Mouse (Mus musculus): Measurements from ENCODE around the gene Syngr1.

The Syngr1 gene

DNA sequence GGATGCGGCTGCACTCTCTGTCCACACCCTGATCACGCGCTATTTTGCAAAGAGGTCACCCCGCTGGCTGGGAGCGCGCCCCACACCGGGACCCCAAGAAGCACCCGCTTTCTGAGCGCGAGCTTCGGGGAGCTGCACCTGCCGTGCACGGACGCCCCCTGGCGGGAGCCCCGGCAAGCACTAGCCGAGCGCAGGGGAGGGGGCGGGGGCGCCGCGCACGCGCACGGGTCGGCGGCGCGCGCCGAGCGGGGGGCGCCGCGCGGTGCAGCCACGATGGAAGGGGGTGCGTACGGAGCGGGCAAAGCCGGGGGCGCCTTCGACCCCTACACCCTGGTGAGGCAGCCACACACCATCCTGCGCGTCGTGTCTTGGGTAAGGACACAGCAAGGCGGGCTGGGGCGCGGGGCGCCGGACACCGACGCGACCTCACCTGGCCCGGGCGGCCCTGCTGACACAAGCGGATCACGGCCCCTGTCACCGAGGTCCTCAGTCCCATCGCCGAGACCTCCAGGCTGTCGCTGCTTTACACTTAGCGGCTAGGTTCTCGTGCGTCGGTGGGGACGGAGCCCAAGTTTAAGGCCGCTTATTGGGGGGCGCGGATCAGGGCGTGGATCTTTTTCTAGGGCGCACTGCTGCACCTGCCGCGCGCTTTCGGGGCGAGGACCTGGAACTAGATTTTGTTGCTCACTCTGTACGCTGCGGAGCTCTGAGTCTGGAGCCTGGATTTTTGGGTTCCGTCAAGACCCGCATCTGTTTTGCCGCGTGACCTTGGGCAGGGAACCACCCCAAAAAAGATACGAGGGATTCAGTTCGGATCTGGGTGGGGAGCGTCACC lies at the start of gene Syngr1, which contains the start of gene Rpl3:
Gene Syngr1, plus strand, starts transcription at position 214 of the 835 bp plus-strand sequence.
Gene Rpl3, minus strand, starts transcription at position 748 of the 835 bp plus-strand sequence.
- DNase-seq (ENCODE audit: low read depth): no peak

DNA sequence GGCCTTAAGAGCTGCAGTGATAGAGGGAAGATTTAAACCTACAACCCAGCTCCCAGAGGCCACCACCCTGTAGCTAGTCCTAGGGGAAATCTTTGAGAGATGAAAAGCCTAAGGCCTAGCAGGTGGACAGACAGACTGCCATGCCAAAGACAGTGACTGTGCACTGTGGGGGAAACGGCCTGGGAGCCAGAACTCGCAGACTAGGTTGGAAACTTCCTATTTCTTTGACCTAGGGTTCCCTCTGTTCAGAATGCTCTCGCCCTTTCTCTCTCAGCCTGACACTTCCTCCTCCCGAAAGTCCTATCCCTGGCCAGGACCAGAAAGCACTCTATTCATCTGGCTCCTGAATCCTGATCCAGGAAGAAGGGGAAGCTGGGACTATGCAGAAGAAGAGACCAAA lies 49.0 kb upstream of the Syngr1 start:
- DNase-seq (ENCODE audit: low read depth): no peak

DNA sequence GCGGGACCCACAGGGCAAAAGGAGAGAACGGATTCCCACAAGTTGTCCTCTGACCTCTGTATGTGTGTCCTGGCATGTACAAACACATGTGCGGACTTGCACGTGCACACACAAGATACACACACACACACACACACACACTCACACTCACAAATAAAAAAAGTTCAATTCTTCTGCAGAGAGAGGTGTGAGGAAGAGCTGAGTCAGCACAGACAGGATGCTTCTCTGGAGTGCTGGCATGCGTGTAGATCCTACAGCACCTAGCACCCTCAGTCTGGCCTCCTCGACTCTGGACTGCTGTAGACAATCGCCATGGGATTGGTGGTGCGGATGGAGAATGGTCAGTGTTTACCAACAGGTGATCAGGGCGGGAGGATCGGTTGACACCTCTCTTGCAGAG lies 46.9 kb upstream of the Syngr1 start:
- no peak for DNase-seq (ENCODE audit: low read depth)

DNA sequence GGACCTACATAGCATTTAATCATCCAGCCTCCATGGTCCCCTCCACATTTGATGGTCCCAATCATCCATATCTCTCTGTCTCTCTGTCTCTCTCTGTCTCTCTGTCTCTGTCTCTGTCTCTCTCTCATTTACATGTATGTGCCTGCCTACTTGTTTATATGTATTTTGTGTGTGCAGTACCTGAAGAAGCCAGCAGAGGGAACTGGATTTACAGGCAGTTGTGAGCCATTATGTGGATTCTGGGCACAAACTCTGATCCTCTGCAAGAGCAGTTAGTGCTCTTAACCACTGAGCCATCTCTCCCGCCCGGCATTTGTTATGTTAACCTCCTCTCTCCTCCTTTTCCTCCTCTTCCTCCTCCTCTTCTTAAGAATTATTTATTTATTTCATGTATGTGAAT lies 45.4 kb upstream of the Syngr1 start:
- no peak for DNase-seq (ENCODE audit: low read depth)

DNA sequence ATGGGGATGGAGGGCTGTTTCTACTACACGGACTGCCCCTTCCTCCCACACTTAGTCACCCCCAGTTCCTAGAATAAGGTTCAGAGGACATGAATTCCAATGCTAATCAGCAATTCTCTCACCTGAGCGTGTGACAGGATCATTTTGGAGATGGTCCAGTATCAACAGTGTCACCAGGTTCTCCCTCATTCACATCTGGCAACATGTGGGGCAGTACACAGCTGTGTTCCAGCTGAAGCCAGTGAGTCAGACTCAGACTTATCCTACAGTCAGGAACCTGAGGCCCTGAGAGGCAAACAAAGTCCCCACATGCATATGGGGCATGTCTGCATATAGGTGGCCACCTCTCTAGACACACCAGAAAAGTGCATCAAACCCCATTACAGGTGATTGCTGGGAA lies 43.9 kb upstream of the Syngr1 start:
- no peak for DNase-seq (ENCODE audit: low read depth)

DNA sequence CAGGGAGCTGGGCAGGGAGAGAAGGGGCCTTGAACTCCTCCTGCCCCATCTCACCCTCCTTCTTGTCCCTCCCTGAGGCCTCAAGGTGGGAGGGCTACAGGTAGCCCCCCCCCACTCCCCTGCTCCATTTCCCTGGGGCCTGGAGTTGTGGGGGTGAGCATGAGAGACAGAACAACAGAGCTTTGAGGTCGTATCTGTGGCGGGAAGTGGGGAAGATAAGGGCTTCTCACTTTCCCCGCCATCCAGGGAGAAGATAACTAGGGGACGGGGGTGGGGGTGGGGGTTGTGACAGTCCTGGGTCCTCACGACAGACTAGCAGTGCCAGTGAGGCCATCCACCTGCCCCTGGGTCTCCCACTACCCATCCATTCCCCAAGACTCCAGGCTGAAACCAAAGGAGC lies 43.2 kb upstream of the Syngr1 start:
- no peak for DNase-seq (ENCODE audit: low read depth)

DNA sequence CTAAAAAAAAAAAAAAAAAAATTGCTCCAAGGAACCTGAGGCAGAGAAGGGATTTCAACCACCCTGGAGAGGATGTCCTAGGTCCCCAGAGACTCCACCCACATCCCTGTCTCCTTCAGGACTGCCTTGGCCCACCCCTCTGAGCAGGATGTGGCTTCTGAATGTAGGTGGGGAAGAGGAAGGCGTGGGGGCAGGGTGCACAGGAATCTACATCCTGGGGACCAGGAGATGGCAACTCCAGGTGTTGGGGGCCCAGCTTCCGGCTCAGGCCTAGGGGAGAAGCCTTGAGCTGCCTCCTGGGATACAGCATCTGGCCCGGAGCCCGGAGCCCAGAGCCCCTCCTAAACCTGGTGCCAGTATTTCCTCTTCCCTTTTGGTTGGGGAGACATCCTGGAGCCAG lies 41.0 kb upstream of the Syngr1 start:
- no peak for DNase-seq (ENCODE audit: low read depth)

DNA sequence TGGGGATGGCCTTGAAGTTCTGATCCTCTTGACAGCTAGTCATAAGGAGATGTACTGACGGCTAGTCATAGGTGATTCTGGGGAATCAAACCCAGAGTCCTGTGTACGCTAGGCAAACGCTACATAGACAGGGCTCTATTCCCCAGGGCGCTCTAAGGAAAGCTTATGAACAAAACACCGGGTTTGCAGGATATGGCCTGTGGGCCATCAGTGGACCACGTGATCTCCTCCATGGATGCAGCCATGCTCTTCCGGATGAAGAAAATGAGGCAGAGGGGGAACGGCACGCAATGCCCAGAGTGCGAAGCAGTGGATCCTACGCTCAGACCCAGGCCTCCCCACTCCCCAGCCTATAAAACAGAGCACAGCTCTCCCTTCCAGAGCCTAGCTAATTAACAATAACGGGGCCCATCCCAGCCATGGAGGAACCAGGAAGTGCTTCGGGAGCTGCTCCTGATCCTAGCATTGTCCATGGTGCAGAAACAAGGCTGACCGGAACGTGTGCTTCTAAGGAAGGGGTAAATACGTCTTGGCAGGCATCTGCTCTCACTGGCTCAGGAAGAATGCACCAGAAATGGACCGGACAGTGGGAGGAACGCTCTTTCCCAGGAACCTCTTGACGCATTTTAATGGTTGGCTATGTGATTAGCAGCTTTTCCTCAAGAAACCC lies 39.9 kb upstream of the Syngr1 start:
- DNase-seq (ENCODE audit: low read depth): no peak

DNA sequence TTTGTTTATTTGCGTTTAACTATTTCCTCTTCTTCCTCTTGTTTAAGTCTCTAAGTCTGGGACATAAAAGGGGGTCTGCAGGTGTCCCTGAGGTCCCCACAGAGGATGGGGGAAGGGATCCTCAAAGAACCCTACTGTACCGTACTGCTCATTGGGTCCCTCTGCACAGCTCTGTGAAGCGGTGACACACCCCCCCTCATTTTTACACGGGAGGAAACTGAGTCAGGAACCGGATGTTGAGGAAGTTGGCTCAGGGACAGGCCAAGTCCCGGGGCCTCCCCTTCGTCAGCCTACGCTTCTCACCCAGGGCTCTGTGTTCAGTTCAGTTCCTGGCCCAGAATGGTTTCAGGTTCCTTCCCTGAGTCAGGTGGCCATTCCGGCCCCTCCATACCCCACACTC lies 39.4 kb upstream of the Syngr1 start:
- DNase-seq (ENCODE audit: low read depth): no peak

DNA sequence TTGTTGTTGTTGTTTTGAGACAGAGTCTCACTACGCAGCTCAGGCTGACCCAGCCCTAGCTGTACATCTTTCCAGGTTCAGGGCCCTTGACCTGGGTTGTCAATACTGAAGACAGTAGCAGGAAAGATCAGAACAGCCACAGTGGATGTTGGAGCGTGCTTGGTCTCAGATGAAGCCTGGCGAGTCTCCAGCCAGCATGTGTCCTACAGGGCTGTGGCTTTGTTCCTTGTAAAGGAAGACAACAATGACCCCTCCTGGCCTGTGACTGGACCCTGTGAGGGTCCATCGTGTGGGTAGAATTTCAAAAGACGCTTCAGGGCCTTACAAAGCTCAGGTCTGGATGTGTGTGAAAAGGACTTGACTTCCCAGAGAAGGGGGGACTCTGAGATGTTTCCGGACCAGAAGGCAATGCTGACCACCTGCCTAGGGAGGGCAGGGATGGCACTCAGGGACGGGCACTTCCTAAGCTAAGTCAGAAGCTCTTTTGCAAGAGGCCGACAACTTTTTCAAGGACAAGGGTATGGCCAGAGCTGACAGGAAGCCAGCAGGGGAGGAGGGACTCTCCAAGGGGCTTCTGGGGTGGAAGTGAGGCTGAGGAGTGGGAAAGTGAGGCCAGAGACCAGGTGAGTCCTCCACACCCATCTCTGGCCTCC lies 37.6 kb upstream of the Syngr1 start:
- DNase-seq (ENCODE audit: low read depth): no peak

DNA sequence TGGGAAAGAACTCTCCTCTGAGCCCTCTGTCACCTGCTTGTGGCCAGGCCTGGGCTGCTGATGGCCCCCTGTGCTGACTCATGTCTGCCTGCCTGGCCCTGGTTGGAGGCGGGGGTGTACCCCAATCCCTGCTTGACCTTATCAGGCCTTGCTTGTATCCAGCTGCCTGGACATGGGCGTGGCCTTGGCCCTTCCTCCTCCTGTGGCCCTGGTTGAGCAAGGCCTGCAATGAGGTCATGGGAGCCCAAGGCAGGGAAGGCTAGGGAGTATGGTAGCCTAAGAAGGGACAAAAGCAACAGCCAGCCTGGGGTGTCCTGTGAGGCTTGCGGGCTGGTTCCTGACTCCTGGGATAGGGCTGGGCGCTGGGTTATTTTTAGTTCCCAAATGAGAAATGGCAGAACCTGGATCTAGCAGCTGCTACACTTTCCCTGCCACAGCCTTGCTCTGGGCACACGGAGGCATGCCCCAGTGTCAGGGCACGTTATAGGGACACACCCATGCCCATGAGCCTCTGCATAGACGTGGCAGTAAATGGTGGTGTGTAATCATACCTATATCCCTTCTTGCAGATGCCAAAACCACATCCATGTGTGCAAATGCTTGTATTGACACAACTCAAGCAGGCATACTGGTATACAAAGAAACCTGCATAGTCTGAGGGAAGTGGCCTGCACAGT lies 37.0 kb upstream of the Syngr1 start:
- no peak for DNase-seq (ENCODE audit: low read depth)

DNA sequence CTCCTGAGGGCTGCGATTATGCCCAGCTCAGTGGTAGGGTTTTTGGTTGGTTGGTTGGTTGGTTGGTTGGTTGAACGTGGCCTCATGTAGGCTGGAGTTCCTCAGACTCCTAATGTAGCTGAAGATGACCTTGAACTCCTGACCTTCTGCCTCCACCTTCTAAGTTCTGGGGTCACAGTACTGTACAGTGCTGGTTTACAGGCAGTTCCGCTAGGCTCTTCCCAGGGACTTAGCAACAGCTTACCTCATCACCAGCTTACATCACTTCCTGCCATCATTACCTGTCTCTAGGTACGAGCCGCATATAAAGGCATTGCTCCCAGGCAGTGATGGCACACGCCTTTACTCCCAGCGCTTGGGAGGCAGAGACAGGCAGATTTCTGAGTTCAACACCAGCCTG lies 33.0 kb upstream of the Syngr1 start:
- no peak for DNase-seq (ENCODE audit: low read depth)

DNA sequence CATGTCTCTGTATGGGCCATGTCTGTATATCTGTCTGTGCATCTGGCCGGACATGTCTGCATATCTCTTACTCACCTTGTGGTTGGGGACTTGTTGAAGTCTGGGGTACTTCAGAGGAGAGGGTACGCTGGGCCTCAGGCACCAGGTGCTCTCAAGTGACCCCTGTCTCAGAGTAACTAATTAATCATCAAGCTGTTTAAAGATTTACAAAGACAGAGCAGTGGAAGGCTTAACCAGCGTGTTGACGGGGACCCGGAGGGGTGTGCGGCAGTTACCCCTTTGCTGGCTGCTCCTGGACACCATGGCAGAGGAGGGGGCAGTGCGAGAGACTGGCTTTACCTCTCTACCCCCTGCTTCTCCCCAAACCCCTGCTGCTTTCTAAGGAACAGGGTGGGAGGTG lies 31.5 kb upstream of the Syngr1 start:
- DNase-seq (ENCODE audit: low read depth): no peak

DNA sequence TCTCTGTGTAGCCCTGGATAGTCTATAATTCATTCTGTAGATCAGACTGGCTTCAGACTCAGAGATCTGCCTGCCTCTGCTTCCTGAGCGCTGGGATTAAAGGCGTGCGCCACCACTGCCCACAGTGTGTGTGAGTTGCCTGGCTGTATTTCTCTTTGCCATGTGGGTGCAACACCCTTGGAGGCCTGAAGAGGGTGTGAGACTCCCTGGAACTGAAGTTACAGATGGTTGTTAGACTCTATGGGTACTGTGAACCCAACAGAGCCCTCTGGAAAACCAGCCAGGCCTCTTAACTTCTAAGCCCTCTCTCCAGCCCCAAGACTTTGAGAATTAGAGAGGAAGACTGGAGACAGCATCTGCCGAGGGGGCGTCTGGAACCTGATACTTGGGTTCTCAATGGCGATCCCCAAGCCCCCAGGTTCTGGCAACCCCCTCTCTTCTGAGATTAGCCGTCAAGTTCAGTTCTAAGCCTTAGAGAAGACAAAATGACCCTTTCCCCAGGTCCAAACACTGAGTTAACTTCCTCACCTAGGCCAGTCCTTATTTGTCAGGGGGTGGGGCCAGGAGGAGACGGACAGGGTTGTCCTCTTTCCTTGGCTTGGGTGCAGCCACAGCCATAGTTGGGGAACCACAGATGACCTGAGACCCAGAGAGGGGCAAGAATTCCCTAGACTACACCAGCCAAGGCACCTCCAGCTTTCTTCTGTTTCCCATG lies 30.6 kb upstream of the Syngr1 start:
- no peak for DNase-seq (ENCODE audit: low read depth)

DNA sequence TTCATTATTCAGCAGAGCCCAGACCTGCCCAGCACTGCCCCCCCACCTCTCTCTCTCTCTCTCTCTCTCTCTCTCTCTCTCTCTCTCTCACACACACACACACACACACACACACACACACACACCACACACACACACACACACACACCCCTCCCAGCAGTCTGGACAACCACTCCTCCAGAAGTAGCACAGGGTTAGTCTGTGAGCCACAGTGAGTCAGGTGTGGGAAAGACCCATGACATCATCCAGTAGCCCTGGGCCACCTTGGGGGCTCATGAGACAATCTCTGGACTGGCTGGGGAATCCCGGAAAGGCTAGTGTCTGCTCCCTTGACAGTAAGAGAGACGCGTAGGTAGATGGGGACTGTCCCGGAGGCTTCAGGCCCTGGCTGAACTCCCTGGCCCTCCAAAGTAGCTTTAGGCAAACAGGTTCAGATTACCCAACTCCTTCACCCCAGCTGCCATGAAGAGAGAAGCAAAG lies 30.0 kb upstream of the Syngr1 start:
- DNase-seq (ENCODE audit: low read depth): no peak

DNA sequence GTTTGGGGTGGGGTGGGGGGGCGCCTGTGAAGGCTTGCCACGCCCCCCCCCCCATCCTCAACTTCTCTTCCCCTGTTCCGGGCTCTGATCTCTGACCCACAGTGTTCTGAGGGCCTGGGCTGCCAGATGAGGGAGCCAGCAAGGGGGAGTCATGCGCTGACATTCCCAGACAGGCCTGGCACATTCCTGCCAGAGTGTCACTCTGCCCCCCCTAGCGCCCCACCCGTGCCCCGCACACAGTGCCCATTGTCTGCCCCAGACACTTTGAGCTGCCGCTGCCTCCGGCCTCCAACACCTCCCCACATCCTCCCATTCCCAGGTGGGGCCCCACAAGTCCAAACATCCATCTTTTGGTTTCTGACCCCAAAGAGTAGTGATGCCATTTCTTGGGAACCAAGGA lies 28.8 kb upstream of the Syngr1 start:
- DNase-seq (ENCODE audit: low read depth): no peak

DNA sequence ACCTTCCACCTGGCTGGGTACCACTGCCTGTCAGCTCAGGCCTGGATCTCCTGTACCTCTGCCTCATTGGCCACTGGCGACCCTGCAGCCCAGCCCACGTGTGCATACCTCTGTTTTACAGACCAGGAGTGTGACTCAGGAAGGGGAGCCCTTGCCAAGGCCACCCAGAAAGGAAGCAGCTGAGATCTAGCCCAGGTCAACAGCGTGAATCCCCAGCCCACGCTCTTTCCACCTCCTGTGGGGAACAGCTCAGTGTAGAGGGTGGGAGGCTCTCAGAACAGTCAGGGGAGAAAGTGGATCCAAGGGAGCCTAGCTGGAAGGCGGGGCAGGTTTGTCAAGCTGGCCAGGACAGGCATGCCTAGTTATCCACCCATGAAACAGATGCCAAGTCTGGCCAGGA lies 28.3 kb upstream of the Syngr1 start:
- DNase-seq (ENCODE audit: low read depth): no peak

DNA sequence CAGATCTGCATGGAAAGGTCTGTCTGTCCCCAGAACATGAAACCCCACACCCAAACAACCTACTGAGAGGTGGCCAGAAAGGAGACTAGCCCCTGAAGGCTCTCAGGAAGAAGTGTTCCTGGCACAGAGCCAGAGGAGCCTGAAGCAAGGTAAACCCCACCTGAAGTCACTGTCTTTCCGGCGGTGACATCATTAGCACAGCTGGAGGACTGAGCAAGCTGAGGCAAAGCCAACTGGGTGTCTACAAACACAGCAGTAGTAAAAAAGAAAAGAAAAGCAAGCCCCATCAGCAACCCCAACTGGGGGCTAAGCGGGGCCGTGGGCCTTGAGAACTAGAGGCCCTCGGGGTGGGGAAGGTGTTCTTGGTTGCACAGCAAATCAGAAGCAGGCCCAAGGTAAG lies 26.2 kb upstream of the Syngr1 start:
- DNase-seq (ENCODE audit: low read depth): no peak

DNA sequence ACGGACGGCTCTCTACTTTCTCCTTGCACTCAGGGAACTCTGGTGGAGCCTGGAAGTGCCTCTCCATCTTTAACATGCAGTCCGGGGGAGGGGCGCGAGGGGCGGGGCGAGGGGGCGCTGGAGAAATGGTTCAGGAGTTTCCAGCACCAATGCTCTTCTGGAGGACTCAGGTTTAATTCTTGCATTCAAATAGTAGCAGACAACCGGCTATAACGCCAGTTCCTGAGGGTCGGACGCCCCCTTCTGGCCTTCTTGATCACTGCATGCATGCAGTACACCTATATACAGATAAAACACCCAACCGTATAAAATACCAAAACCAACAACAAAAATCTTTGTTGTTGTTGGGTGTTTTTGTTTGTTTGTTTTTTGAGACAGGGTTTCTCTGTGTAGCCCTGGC lies 25.7 kb upstream of the Syngr1 start:
- no peak for DNase-seq (ENCODE audit: low read depth)

DNA sequence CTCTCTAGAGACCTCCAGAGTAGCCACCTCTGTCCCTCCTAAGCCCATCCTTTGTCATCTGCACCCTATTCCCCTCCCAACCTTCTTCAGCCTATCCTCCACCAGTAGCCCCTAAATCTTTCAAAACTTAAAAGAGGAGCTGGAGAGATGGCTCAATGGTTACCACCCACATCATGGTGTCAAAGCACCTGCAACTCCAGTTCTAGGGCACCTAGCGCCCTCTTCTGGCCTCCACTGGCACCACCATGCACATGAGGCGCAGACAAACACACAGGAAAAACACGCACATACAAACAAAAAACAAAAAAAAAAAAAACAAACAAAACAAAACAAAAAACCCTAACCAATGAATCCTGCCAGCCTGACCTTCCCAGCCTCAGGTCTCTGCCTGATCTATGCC lies 24.6 kb upstream of the Syngr1 start:
- DNase-seq (ENCODE audit: low read depth): no peak

DNA sequence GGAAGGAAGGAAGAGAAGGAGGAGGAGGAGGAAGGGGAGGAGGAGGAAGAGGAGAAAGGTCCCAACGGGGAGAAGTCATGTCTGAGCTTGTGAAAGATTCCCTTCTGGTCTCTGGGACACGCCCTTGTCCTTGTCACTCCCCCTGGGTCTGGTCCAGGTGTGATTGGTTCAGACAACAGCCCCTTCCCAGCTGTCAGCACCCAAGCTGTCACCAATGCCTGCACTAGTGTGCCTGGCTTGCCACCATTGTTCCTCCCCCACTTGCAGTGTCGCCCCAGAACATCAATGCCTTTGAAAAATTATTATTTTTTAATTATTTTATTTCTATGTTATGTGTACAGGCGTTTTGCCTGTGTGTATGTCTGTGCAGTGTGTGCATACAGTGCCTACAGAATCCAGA lies 22.0 kb upstream of the Syngr1 start:
- no peak for DNase-seq (ENCODE audit: low read depth)

Data from c-Kit-positive CD71-positive TER-119-negative erythroid progenitor cells, embryonic 14.5 days (primary cell).